Mouse (Mus musculus): ENCODE measurements around the gene Bace1. TPM values are rescaled to one million over a fixed set of nuclear protein-coding genes. Genes with fewer than 3 reads are reported as not detected.

Gene Bace1
- 20.8 and 22.5 TPM in 2 replicates for polyA plus RNA-seq (2015; fragmentation: Nextera tagmentation; extraction: Ambion mirVana)

DNA sequence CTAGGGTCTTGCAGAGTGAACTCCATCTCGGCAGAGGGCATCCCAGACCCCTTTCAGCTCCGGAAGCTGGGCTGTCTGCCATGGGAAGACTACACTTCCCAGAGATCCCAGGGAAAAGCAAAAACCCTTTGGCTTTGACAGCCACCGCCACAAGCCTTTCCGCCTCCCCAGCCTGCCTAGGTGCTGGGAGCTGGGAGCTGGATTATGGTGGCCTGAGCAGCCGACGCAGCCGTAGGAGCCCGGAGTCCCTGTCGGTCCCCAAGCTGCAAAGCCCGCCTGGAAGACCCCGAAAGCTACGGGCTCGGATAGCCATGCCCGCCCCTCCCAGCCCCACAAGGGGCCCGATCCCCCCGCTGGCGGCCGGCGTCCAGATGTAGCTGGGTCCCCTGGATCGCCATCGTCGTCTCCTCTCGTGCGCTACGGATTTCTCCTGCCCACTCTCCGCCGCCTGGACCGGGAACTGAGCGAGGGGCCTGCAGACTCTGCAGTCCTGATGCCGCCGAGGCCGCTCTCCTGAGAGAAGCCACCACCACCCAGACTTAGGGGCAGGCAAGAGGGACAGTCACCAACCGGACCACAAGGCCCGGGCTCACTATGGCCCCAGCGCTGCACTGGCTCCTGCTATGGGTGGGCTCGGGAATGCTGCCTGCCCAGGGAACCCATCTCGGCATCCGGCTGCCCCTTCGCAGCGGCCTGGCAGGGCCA is at the start of gene Bace1:
Gene Bace1 (plus strand): TSS at position 147 of the 705 bp plus-strand sequence.
- peak within 1 kb of the TSS; percentile 89 for H3K9ac ChIP-seq
- peaks cover 25% of the 10 kb centered on the region for H3K4me1 ChIP-seq (replicated peaks)
- H3K27ac ChIP-seq, result peak within 1 kb of the TSS; percentile 52
- under 1% methylated on average over 39 of the region's 40 CpGs for WGBS
- ATAC-seq, result peak; percentile 90
- H3K9me3 ChIP-seq, result no peaks in the 10 kb centered on the region
- peak within 1 kb of the TSS; percentile 96 for H3K4me2 ChIP-seq (replicated peaks)
- H3K27me3 ChIP-seq (replicated peaks), result no peaks in the 10 kb centered on the region
- H3K36me3 ChIP-seq, result no peaks in the 10 kb centered on the region
- peak within 1 kb of the TSS; percentile 78 for H3K4me3 ChIP-seq (replicated peaks)

DNA sequence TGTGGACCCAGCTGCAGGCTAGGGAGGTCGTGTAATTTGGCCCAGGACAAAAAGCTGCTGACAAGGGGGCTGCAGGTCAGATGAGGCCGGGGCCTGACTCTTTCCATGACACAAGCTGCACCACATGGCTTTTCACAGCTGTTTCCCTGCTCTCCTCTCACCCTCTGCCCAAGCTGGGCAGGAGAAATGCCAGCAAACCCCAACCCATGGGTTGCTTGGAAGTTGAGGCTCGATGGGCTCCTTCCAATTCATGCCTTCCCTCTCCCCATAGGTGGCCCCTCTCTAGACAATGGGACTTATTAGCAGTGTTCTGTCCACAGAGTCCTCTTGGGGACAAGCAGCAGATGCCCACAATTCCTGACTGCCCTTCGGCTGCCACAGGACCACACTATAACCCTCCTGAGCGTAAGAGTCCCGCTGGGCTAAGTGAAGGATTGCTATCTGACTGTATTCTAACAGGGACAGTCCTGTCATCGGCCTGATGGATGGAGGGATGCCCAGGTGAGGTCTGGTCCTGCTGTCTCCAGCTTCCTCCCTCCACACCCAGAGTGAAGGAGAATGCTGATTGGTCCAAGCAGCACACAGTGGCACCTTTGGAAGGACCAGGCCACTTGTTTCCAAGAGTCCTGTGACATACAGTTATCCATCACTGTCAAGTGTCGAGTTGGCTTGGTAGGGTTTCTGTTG is 46.8 kb upstream of the Bace1 start:
- H3K27me3 ChIP-seq (replicated peaks), result no peaks in the 10 kb centered on the region
- H3K9me3 ChIP-seq, result no peaks in the 10 kb centered on the region
- H3K4me3 ChIP-seq (replicated peaks), result no peak overlapping the region
- 0 out of 2 replicates have a peak, but pooled peaks cover 7% of the 10 kb centered on the region for H3K4me1 ChIP-seq (replicated peaks)
- no peak overlapping the region for H3K27ac ChIP-seq
- H3K36me3 ChIP-seq, result peaks cover 7% of the 10 kb centered on the region; the same call in 1 of the 2 replicates
- H3K9ac ChIP-seq, result no peak overlapping the region
- 83% methylated on average over 8 of the region's 8 CpGs for WGBS
- ATAC-seq, result no peak
- no peak overlapping the region for H3K4me2 ChIP-seq (replicated peaks)

DNA sequence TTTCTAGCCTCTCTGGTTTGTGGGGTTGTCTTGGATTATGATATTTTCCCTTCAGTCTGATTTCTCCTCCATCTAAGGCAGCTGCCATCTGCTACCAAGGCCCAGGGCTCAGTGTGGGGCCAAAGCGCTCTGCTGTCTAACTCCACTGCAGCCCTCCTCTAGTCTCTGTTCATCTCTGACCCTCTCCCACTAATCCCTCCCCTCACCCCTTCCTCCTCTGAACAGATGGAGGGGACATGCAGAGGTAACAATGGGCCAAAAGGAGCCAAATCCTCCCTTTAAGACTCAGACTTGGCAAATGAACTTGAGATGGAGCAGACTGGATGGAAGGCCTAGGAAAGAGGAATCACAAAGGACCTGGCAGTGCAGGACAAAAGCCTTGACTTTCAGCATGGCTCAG is 46.1 kb upstream of the Bace1 start:
- Histone ChIP-seq H3K27ac (no peak overlapping the region), H3K36me3 (peaks cover 7% of the 10 kb centered on the region; the same call in 1 of the 2 replicates), H3K9ac (no peak overlapping the region), H3K4me1 (replicated peaks) (0 out of 2 replicates have a peak, but pooled peaks cover 3% of the 10 kb centered on the region), H3K9me3 (no peaks in the 10 kb centered on the region), H3K4me2 (replicated peaks) (no peak overlapping the region), H3K27me3 (replicated peaks) (no peaks in the 10 kb centered on the region), H3K4me3 (replicated peaks) (no peak overlapping the region)
- no peak for ATAC-seq
- 81% methylated on average over 1 of the region's 1 CpGs for WGBS

DNA sequence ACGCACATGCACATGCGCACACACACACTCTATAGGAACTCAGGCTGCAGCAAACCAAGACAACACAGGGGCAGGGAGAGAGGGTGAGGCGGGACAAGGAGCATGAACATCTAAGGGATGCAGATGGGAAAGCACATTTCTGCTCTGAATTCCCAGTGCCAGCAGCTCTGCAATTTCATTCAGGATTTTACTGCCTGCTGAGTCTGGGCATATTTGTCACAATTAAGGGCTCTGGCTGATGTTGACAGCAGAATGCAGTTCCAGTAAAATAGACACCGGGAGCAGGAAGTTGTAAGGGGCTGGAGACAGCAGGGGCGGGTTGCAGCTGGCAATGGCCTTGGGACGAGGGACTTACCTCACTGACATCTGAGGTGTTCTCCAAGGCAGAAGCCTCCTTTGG is 44.7 kb upstream of the Bace1 start:
- 81% methylated on average over 6 of the region's 6 CpGs for WGBS
- no peak overlapping the region for H3K4me2 ChIP-seq (replicated peaks)
- H3K9ac ChIP-seq, result no peak overlapping the region
- H3K27me3 ChIP-seq (replicated peaks), result no peaks in the 10 kb centered on the region
- no peak for ATAC-seq
- H3K4me3 ChIP-seq (replicated peaks), result no peak overlapping the region
- 0 out of 2 replicates have a peak, but pooled peaks cover 4% of the 10 kb centered on the region for H3K4me1 ChIP-seq (replicated peaks)
- H3K9me3 ChIP-seq, result no peaks in the 10 kb centered on the region
- H3K27ac ChIP-seq, result no peak overlapping the region
- peaks cover 7% of the 10 kb centered on the region; the same call in 1 of the 2 replicates for H3K36me3 ChIP-seq

DNA sequence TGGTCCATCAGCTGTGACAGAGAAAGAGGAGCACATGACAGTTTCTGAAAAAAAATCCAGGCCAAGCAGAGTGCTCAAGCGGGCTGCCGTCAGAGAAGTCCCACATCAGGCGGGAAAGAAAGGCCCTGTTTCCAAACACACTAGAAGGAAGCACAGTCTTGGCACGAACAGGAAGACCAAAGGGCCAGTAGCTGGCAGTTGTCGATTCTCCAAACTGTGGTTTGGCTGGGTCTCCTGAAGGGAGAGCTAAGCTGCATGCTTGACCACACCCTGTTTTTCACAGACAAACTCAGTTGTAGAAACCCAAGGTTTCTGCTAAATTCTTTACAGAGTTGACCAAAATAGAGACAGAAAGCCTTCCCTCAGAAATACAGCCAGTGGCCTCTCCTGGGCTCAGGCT is 42.7 kb upstream of the Bace1 start:
- H3K9me3 ChIP-seq, result no peaks in the 10 kb centered on the region
- WGBS, result 78% methylated on average over 5 of the region's 5 CpGs

DNA sequence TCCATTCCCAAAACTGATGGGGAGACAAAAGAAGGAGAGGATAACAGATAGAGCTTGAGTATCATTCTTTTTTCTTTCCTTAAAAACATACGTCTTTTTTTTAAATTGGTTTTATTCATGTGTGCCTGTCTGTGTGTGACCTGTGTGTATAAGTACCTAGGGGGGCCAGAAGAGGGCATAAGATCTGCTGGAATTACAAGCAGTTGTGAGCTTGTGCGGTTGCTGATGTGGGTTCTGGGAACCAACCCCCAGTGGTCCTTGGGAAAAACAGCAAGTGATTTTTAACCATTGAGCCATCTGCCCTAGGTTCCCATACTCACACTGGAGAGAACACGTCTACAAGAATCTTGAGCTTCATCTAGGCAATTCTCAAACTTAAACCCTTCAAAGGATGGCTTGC is 41.1 kb upstream of the Bace1 start:
- ATAC-seq, result no peak
- H3K4me2 ChIP-seq (replicated peaks), result no peak overlapping the region
- no peak overlapping the region for H3K27ac ChIP-seq
- H3K4me1 ChIP-seq (replicated peaks), result 0 out of 2 replicates have a peak, but pooled peaks cover 6% of the 10 kb centered on the region
- no peak overlapping the region for H3K4me3 ChIP-seq (replicated peaks)
- no peak overlapping the region for H3K9ac ChIP-seq
- 84% methylated on average over 3 of the region's 3 CpGs for WGBS
- H3K27me3 ChIP-seq (replicated peaks), result no peaks in the 10 kb centered on the region
- no peaks in the 10 kb centered on the region for H3K9me3 ChIP-seq
- peaks cover 7% of the 10 kb centered on the region; the same call in 1 of the 2 replicates for H3K36me3 ChIP-seq

More for the DNA sequence above, 42.7 kb upstream of the Bace1 start:
- no peak overlapping the region for H3K4me2 ChIP-seq (replicated peaks)
- H3K27me3 ChIP-seq (replicated peaks), result no peaks in the 10 kb centered on the region
- no peak for ATAC-seq
- 0 out of 2 replicates have a peak, but pooled peaks cover 6% of the 10 kb centered on the region for H3K4me1 ChIP-seq (replicated peaks)
- H3K4me3 ChIP-seq (replicated peaks), result no peak overlapping the region
- H3K9ac ChIP-seq, result no peak overlapping the region
- no peak overlapping the region for H3K27ac ChIP-seq
- H3K36me3 ChIP-seq, result peaks cover 7% of the 10 kb centered on the region; the same call in 1 of the 2 replicates

DNA sequence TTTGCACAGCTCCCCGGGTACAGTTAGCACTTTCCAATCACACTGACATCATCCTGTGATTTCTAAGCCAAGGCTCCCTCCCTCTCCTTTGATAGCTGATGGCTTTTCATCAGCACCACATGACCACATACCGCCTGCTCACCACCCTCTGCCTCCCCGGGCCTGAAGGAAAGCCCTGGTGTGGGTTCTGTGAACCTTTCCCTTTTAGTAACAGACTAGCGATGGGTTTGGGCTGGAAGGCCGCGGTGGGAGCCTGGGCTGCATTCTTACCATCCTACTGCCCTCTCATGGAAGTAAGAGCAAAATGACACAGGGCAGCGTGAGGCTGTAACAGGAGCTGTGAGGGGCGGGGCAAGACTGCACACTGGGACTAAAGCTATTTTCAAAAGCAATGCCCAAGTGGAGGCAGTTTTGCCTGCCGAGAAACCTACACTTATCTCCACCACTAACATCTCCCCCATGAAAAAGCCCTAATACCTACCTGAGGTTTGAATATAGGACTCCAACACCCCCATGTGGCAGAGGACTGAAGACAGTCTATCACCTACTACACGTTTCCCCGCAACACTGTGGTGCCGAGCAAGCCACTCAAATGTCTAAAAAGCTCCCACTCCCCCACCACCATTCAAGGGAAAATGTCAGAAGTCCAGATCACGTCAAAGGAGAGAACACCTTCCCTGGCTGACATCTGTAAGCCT is 39.8 kb upstream of the Bace1 start:
- 0 out of 2 replicates have a peak, but pooled peaks cover 6% of the 10 kb centered on the region for H3K4me1 ChIP-seq (replicated peaks)
- H3K4me2 ChIP-seq (replicated peaks), result no peak overlapping the region
- peak; percentile 81 for ATAC-seq
- H3K27me3 ChIP-seq (replicated peaks), result no peaks in the 10 kb centered on the region
- H3K36me3 ChIP-seq, result peaks cover 6% of the 10 kb centered on the region; the same call in 1 of the 2 replicates
- no peaks in the 10 kb centered on the region for H3K9me3 ChIP-seq
- WGBS, result 25% methylated on average over 13 of the region's 13 CpGs
- no peak overlapping the region for H3K4me3 ChIP-seq (replicated peaks)
- H3K9ac ChIP-seq, result no peak overlapping the region
- no peak overlapping the region for H3K27ac ChIP-seq

DNA sequence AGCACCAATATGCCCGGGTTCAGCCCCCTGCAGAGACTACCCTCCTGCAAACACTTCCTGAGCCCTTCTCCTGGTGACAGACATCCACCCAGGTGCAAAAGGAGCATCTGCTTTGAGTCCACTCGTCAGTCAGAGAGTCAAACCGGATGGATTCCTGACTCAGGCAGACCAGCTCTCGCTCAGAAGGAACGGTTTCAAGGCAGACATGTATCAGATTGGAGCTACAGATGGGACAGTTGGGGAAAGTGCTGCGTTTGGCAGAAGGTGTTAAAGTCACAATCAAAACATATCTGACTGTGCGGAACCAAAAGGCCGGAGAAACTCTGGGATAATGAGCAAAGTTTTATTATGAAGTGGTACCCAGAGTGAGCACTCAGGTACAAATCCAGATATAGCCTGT is 39.0 kb upstream of the Bace1 start:
- Histone ChIP-seq H3K9ac (no peak overlapping the region), H3K4me2 (replicated peaks) (no peak overlapping the region), H3K27me3 (replicated peaks) (no peaks in the 10 kb centered on the region), H3K9me3 (no peaks in the 10 kb centered on the region), H3K27ac (no peak overlapping the region), H3K4me1 (replicated peaks) (0 out of 2 replicates have a peak, but pooled peaks cover 6% of the 10 kb centered on the region), H3K36me3 (no peaks in the 10 kb centered on the region), H3K4me3 (replicated peaks) (no peak overlapping the region)
- no peak for ATAC-seq
- 83% methylated on average over 8 of the region's 8 CpGs for WGBS

DNA sequence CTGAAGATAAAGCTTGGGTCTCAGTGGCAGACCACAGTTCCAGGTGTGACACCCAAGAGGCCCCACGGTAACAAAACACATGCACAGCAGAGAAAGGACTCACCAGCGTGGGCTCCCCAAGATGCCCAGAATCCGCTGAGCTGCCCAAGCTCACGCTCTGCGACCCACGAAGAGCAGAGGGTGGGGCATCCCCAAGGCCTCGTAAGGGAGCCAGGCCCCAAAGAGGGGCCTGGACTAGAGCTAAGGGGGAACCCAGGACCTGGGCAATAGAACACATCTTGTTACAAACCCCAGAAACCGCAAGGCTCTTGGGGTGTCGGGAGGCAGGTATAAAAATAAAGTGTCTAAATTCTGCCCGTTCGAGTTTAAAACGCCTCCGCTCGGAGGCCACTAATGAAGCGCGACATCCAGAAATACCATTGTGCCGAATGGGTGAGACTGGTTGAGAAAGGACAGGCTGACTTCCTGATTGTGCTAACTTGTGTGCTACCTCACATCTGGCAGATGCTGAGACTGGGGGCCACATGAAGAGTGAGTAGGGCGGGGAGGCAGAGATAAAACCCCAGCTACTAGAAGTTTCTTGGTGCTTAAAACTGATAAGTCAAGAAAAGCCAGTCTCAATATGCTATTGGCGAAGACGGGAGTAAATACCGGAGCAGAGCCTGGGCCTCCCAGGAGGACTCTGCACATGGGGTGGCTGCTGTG is 35.2 kb upstream of the Bace1 start:
- Histone ChIP-seq H3K27me3 (replicated peaks) (no peaks in the 10 kb centered on the region), H3K4me2 (replicated peaks) (no peak overlapping the region), H3K4me3 (replicated peaks) (no peak overlapping the region), H3K9ac (no peak overlapping the region), H3K27ac (no peak overlapping the region), H3K4me1 (replicated peaks) (0 out of 2 replicates have a peak, but pooled peaks cover 6% of the 10 kb centered on the region), H3K9me3 (no peaks in the 10 kb centered on the region), H3K36me3 (0 out of 2 replicates have a peak, but pooled peaks cover 7% of the 10 kb centered on the region)
- no peak for ATAC-seq
- whole genome bisulfite sequencing, result 90% methylated on average over 21 of the region's 21 CpGs

DNA sequence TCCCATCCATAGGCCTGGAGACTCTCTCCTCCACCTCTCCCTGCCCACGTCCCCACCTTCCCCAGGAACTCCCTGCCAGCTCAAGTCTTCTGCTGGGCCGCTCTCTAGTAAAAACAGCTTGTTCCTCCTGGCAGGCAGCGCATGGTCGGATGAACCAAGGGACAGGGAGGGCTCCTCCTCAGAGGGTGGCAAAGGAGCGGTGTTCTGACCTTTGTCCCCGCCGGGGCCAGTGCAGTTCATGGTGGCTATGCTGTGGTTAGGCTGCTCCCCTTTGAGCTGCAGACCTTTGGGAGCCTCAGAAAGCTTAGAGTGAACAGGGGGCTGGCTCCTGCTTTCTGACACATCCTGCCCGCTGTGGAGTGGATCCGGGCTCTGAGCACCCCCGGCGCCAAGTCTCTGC is 31.5 kb upstream of the Bace1 start:
- WGBS, result 85% methylated on average over 11 of the region's 11 CpGs
- peak overlapping the region; percentile 19; the same call in 1 of the 2 replicates for H3K4me2 ChIP-seq (replicated peaks)
- no peak overlapping the region for H3K4me3 ChIP-seq (replicated peaks)
- no peaks in the 10 kb centered on the region for H3K9me3 ChIP-seq
- peak; percentile 86 for ATAC-seq
- H3K4me1 ChIP-seq (replicated peaks), result no peaks in the 10 kb centered on the region
- no peak overlapping the region for H3K27ac ChIP-seq
- 0 out of 2 replicates have a peak, but pooled peaks cover 7% of the 10 kb centered on the region for H3K36me3 ChIP-seq
- no peak overlapping the region for H3K9ac ChIP-seq
- H3K27me3 ChIP-seq (replicated peaks), result no peaks in the 10 kb centered on the region

DNA sequence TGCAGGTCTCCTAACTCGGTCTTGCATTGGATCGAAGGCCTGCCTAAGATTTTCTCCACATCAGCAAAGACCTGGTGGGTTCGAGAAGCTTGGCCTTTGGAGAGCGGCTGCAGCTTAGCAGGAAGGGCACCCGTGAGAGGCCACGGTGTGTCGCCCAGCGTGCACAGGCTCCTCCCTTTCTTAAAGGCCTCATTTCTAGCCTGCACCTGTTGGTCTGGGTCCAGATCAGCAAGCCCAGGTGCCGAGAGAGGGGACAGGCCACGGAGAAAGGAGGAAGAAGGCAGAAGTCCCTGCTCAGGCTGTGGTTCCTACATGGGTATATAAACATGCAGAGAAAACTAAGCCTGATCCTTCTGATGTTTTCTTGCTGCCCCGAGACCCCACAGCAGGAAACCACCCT is 31.0 kb upstream of the Bace1 start:
- 81% methylated on average over 11 of the region's 11 CpGs for WGBS
- 0 out of 2 replicates have a peak, but pooled peaks cover 7% of the 10 kb centered on the region for H3K36me3 ChIP-seq
- H3K9me3 ChIP-seq, result no peaks in the 10 kb centered on the region
- H3K4me1 ChIP-seq (replicated peaks), result no peaks in the 10 kb centered on the region
- peak overlapping the region; percentile 19; the same call in 1 of the 2 replicates for H3K4me2 ChIP-seq (replicated peaks)
- peak; percentile 75 for ATAC-seq
- no peak overlapping the region for H3K4me3 ChIP-seq (replicated peaks)
- no peaks in the 10 kb centered on the region for H3K27me3 ChIP-seq (replicated peaks)
- no peak overlapping the region for H3K27ac ChIP-seq
- no peak overlapping the region for H3K9ac ChIP-seq
